Mouse (Mus musculus) hindbrain, embryonic 13.5 days (tissue): ENCODE measurements around the gene Cnpy3. TPM values are rescaled to one million over a fixed set of nuclear protein-coding genes. Genes with fewer than 3 reads are reported as not detected.
"Not testable (repeated sequence)": the region's sequence is repeated elsewhere in the genome, so short reads cannot be mapped to it uniquely, and the experiment has no call there.

Experiments used
- ATAC-seq: fragments of 200-750 bp; cut with Nextera tagmentation; 2 replicates; pipeline ENCODE4 v1.8.0; 2017; ENCODE audit warnings: moderate TSS enrichment; ENCODE audit not compliant: low FRiP score
- H3K27ac ChIP-seq: fragments of 300-500 bp; sonication (generic); 2 replicates; pipeline ENCODE4 v1.5.1; 2015; ENCODE audit warnings: inconsistent platforms, mild to moderate bottlenecking, moderate library complexity
- H3K27me3 ChIP-seq: fragments of 300-500 bp; sonication (generic); 2 replicates; pipeline ENCODE4 v1.6.1; 2015; ENCODE audit warnings: mild to moderate bottlenecking, inconsistent platforms
- H3K36me3 ChIP-seq: fragments of 300-500 bp; sonication (generic); 2 replicates; pipeline ENCODE4 v1.6.1; 2015; ENCODE audit warnings: mild to moderate bottlenecking, inconsistent platforms
- H3K4me1 ChIP-seq: fragments of 300-500 bp; sonication (generic); replicated peaks from 2 replicates; pipeline ENCODE4 v1.6.1; 2015; ENCODE audit warnings: inconsistent platforms
- H3K4me2 ChIP-seq: fragments of 300-500 bp; sonication (generic); 2 replicates; pipeline ENCODE4 v1.6.1; 2015; ENCODE audit warnings: inconsistent platforms, mild to moderate bottlenecking, moderate library complexity
- H3K4me3 ChIP-seq: fragments of 300-500 bp; sonication (generic); 2 replicates; pipeline ENCODE4 v1.5.1; 2015; ENCODE audit warnings: mild to moderate bottlenecking, inconsistent platforms
- H3K9ac ChIP-seq: fragments of 300-500 bp; sonication (generic); 2 replicates; pipeline ENCODE4 v1.6.1; 2015; ENCODE audit warnings: mild to moderate bottlenecking, inconsistent platforms
- H3K9me3 ChIP-seq: fragments of 300-500 bp; sonication (generic); 2 replicates; pipeline ENCODE4 v1.6.1; 2016; ENCODE audit warnings: inconsistent platforms
- WGBS: fragments of 180-500 bp; shearing (Covaris S2); methylation state at CpG from one replicate; pipeline ENCODE4 v1.1.7; 2015; 5-methylcytosine and 5-hydroxymethylcytosine counted together
- polyA plus RNA-seq: library from polyadenylated mRNA; unstranded; fragments of >200 nt; fragmentation: Nextera tagmentation; extraction: Ambion mirVana; gene quantifications from 2 replicates; pipeline ENCODE4 v1.2.1, GENCODE M21; 2015

Gene Cnpy3
- polyA plus RNA-seq, 1 experiment from 2014 or later, result 67.1 TPM

- Histone ChIP-seq H3K36me3 (peaks cover 60% of the 10 kb centered on the region), H3K27me3 (no peaks in the 10 kb centered on the region), H3K4me3 (no peak overlapping the region), H3K9ac (no peak overlapping the region), H3K9me3 (no peaks in the 10 kb centered on the region), H3K27ac (no peak overlapping the region), H3K4me2 (no peak overlapping the region), H3K4me1 (peaks cover 20% of the 10 kb centered on the region)
- 94% methylated on average over 9 of the region's 9 CpGs for WGBS
- ATAC-seq, result no peak
Observed at GRCm38 (mm10) chr17:46775070-46775469, 23.1 kb upstream of the Cnpy3 start.

GRCm38 (mm10) chr17:46774131-46774472 is 22.1 kb upstream of the Cnpy3 start:
- no peaks in the 10 kb centered on the region for H3K9me3 ChIP-seq
- peak overlapping the region; percentile 95 for H3K4me2 ChIP-seq
- H3K27me3 ChIP-seq, result no peaks in the 10 kb centered on the region
- H3K9ac ChIP-seq, result no peak overlapping the region
- H3K4me1 ChIP-seq, result peaks cover 20% of the 10 kb centered on the region
- ATAC-seq, result no peak
- 38% methylated on average over 2 of the region's 2 CpGs for WGBS
- H3K4me3 ChIP-seq, result no peak overlapping the region
- H3K27ac ChIP-seq, result no peak overlapping the region
- H3K36me3 ChIP-seq, result peaks cover 51% of the 10 kb centered on the region

GRCm38 (mm10) chr17:46773278-46774130 is 21.5 kb upstream of the Cnpy3 start:
- H3K27ac ChIP-seq, result peak overlapping the region; percentile 80
- WGBS, result 8% methylated on average over 19 of the region's 20 CpGs
- H3K4me1 ChIP-seq, result peaks cover 20% of the 10 kb centered on the region
- peak overlapping the region; percentile 83 for H3K4me3 ChIP-seq
- peak overlapping the region; percentile 85 for H3K9ac ChIP-seq
- H3K36me3 ChIP-seq, result peaks cover 45% of the 10 kb centered on the region
- no peaks in the 10 kb centered on the region for H3K9me3 ChIP-seq
- H3K4me2 ChIP-seq, result peak overlapping the region; percentile 95
- H3K27me3 ChIP-seq, result no peaks in the 10 kb centered on the region
- ATAC-seq, result no peak

- peak; percentile 92 for ATAC-seq
- Histone ChIP-seq H3K27ac (peak within 1 kb of the TSS; percentile 80), H3K27me3 (no peaks in the 10 kb centered on the region), H3K36me3 (peaks cover 36% of the 10 kb centered on the region), H3K4me1 (peaks cover 20% of the 10 kb centered on the region), H3K9ac (peak within 1 kb of the TSS; percentile 85), H3K9me3 (no peaks in the 10 kb centered on the region), H3K4me3 (peak within 1 kb of the TSS; percentile 83), H3K4me2 (peak within 1 kb of the TSS; percentile 95)
- under 1% methylated on average over 50 of the region's 50 CpGs for WGBS
Observed at GRCm38 (mm10) chr17:46772404-46773277, 20.6 kb upstream of the Cnpy3 start, which contains the start of gene 2310039H08Rik. Gene 2310039H08Rik (plus strand): TSS chr17:46772635.

- Histone ChIP-seq H3K9ac (peak overlapping the region; percentile 85), H3K27ac (peak overlapping the region; percentile 80), H3K4me3 (peak overlapping the region; percentile 83), H3K4me1 (peaks cover 20% of the 10 kb centered on the region), H3K36me3 (peaks cover 30% of the 10 kb centered on the region), H3K4me2 (peak overlapping the region; percentile 95), H3K27me3 (no peaks in the 10 kb centered on the region), H3K9me3 (no peaks in the 10 kb centered on the region)
- WGBS, result 9% methylated on average over 5 of the region's 5 CpGs
- peak; percentile 55 for ATAC-seq
Observed at GRCm38 (mm10) chr17:46772038-46772403, 20.0 kb upstream of the Cnpy3 start.

- Histone ChIP-seq H3K27me3 (no peaks in the 10 kb centered on the region), H3K4me1 (peaks cover 20% of the 10 kb centered on the region), H3K36me3 (peaks cover 26% of the 10 kb centered on the region), H3K9me3 (no peaks in the 10 kb centered on the region), H3K4me3 (peak overlapping the region; percentile 83), H3K9ac (peak overlapping the region; percentile 85; the same call in 1 of the 2 replicates), H3K4me2 (peak overlapping the region; percentile 95), H3K27ac (peak overlapping the region; percentile 80)
- ATAC-seq, result no peak
- 71% methylated on average over 17 of the region's 17 CpGs for WGBS
Observed at GRCm38 (mm10) chr17:46771616-46772015, 19.6 kb upstream of the Cnpy3 start.

- Histone ChIP-seq H3K27me3 (no peaks in the 10 kb centered on the region), H3K4me3 (no peak overlapping the region), H3K4me2 (no peak overlapping the region), H3K27ac (no peak overlapping the region), H3K4me1 (peaks cover 20% of the 10 kb centered on the region), H3K9me3 (no peaks in the 10 kb centered on the region), H3K36me3 (peaks cover 20% of the 10 kb centered on the region), H3K9ac (no peak overlapping the region)
- no peak for ATAC-seq
- WGBS, result 84% methylated on average over 4 of the region's 4 CpGs
Observed at GRCm38 (mm10) chr17:46771025-46771424, 19.0 kb upstream of the Cnpy3 start.

- no peak overlapping the region for H3K4me2 ChIP-seq
- H3K9ac ChIP-seq, result no peak overlapping the region
- H3K36me3 ChIP-seq, result peaks cover 15% of the 10 kb centered on the region
- no peak overlapping the region for H3K27ac ChIP-seq
- no peak overlapping the region for H3K4me3 ChIP-seq
- ATAC-seq, result no peak
- H3K4me1 ChIP-seq, result peaks cover 20% of the 10 kb centered on the region
- WGBS, result 92% methylated on average over 11 of the region's 11 CpGs
- no peaks in the 10 kb centered on the region for H3K27me3 ChIP-seq
- H3K9me3 ChIP-seq, result no peaks in the 10 kb centered on the region
Observed at GRCm38 (mm10) chr17:46770546-46770945, 18.5 kb upstream of the Cnpy3 start.

GRCm38 (mm10) chr17:46767868-46768267 is 15.9 kb upstream of the Cnpy3 start:
- H3K4me1 ChIP-seq, result peaks cover 7% of the 10 kb centered on the region
- H3K9ac ChIP-seq, result no peak overlapping the region; the same call in 1 of the 2 replicates
- H3K4me2 ChIP-seq, result no peak overlapping the region
- 0 out of 2 replicates have a peak, but pooled peaks cover 2% of the 10 kb centered on the region for H3K27me3 ChIP-seq
- H3K27ac ChIP-seq, result no peak overlapping the region
- no peaks in the 10 kb centered on the region for H3K9me3 ChIP-seq
- no peak overlapping the region for H3K4me3 ChIP-seq
- 61% methylated on average over 8 of the region's 8 CpGs for WGBS
- ATAC-seq, result no peak
- no peaks in the 10 kb centered on the region for H3K36me3 ChIP-seq

GRCm38 (mm10) chr17:46764916-46765315 is 12.9 kb upstream of the Cnpy3 start:
- not testable (repeated sequence) for H3K9me3 ChIP-seq, H3K4me2 ChIP-seq, ATAC-seq, H3K4me1 ChIP-seq, H3K27me3 ChIP-seq, H3K4me3 ChIP-seq, H3K36me3 ChIP-seq, H3K27ac ChIP-seq, H3K9ac ChIP-seq
- WGBS, result 75% methylated on average over 9 of the region's 9 CpGs

GRCm38 (mm10) chr17:46763544-46763943 is 11.5 kb upstream of the Cnpy3 start, which contains the start of gene Ptcra:
Gene Ptcra (minus strand): TSS chr17:46763712.
- Histone ChIP-seq H3K4me3 (no peak within 1 kb of the TSS), H3K9me3 (no peaks in the 10 kb centered on the region), H3K27ac (no peak within 1 kb of the TSS), H3K4me2 (no peak within 1 kb of the TSS), H3K27me3 (0 out of 2 replicates have a peak, but pooled peaks cover 2% of the 10 kb centered on the region), H3K4me1 (no peaks in the 10 kb centered on the region), H3K36me3 (no peaks in the 10 kb centered on the region), H3K9ac (no peak within 1 kb of the TSS)
- no peak for ATAC-seq
- WGBS, result 50% methylated on average over 2 of the region's 2 CpGs

GRCm38 (mm10) chr17:46758753-46759152 is 6.7 kb upstream of the Cnpy3 start:
- Histone ChIP-seq H3K9ac (no peak overlapping the region), H3K27ac (no peak overlapping the region), H3K27me3 (no peaks in the 10 kb centered on the region), H3K4me3 (no peak overlapping the region), H3K4me2 (no peak overlapping the region), H3K9me3 (no peaks in the 10 kb centered on the region), H3K4me1 (no peaks in the 10 kb centered on the region), H3K36me3 (no peaks in the 10 kb centered on the region)
- WGBS, result 83% methylated on average over 12 of the region's 12 CpGs
- ATAC-seq, result no peak
